Mouse (Mus musculus): ENCODE results near the gene Chid1. TPM values are rescaled to one million over a fixed set of nuclear protein-coding genes. Genes with fewer than 3 reads are reported as not detected.

Gene Chid1
- polyA plus RNA-seq, 1 experiment from 2014 or later: 37.9 TPM

GRCm38 (mm10) chr7:141508160-141508559 lies 31.5 kb downstream of the Chid1 start:
- no peak overlapping the region for H3K4me2 ChIP-seq (ENCODE audit: low read length)
- ATAC-seq (ENCODE audit: low FRiP score, low TSS enrichment) (no peak), DNase-seq (no peak)
- no peak overlapping the region for H3K4me3 ChIP-seq (replicated peaks; ENCODE audit: low read depth, low read length)
- no peaks in the 10 kb centered on the region for H3K27me3 ChIP-seq (ENCODE audit: control insufficient read depth, insufficient read depth, low read length)
- peaks cover 24% of the 10 kb centered on the region; the same call in 1 of the 2 replicates for H3K36me3 ChIP-seq (ENCODE audit: control insufficient read depth, insufficient read depth, low read length)
- no peaks in the 10 kb centered on the region for H3K4me1 ChIP-seq (ENCODE audit: control insufficient read depth, insufficient read depth, low read length)
- H3K27ac ChIP-seq (replicated peaks; ENCODE audit: low read depth, low read length): no peak overlapping the region; the same call in 1 of the 2 replicates
- no peak overlapping the region for H3K9ac ChIP-seq (replicated peaks; ENCODE audit: low read length)
- no peaks in the 10 kb centered on the region for H3K9me3 ChIP-seq (ENCODE audit: control insufficient read depth, low read length)

- WGBS: 74% methylated on average over 2 of the region's 2 CpGs
Observed at GRCm38 (mm10) chr7:141506278-141506677, 33.4 kb downstream of the Chid1 start.

GRCm38 (mm10) chr7:141502556-141502905 lies 37.1 kb downstream of the Chid1 start:
- Histone ChIP-seq H3K27ac (replicated peaks; ENCODE audit: low read depth, low read length) (no peak overlapping the region), H3K4me3 (replicated peaks; ENCODE audit: low read depth, low read length) (no peak overlapping the region), H3K9me3 (ENCODE audit: control insufficient read depth, low read length) (no peaks in the 10 kb centered on the region), H3K36me3 (ENCODE audit: control insufficient read depth, insufficient read depth, low read length) (peaks cover 13% of the 10 kb centered on the region), H3K27me3 (ENCODE audit: control insufficient read depth, insufficient read depth, low read length) (no peaks in the 10 kb centered on the region), H3K9ac (replicated peaks; ENCODE audit: low read length) (no peak overlapping the region), H3K4me1 (ENCODE audit: control insufficient read depth, insufficient read depth, low read length) (no peaks in the 10 kb centered on the region), H3K4me2 (ENCODE audit: low read length) (no peak overlapping the region)
- 94% methylated on average over 5 of the region's 5 CpGs for WGBS
- DNase-seq (no peak), ATAC-seq (ENCODE audit: low FRiP score, low TSS enrichment) (no peak)

More at GRCm38 (mm10) chr7:141506278-141506677, 33.4 kb downstream of the Chid1 start:
- Histone ChIP-seq H3K4me2 (ENCODE audit: low read length) (no peak overlapping the region), H3K27ac (replicated peaks; ENCODE audit: low read depth, low read length) (no peak overlapping the region), H3K9ac (replicated peaks; ENCODE audit: low read length) (no peak overlapping the region), H3K27me3 (ENCODE audit: control insufficient read depth, insufficient read depth, low read length) (no peaks in the 10 kb centered on the region), H3K4me3 (replicated peaks; ENCODE audit: low read depth, low read length) (no peak overlapping the region), H3K4me1 (ENCODE audit: control insufficient read depth, insufficient read depth, low read length) (no peaks in the 10 kb centered on the region), H3K9me3 (ENCODE audit: control insufficient read depth, low read length) (no peaks in the 10 kb centered on the region), H3K36me3 (ENCODE audit: control insufficient read depth, insufficient read depth, low read length) (peaks cover 16% of the 10 kb centered on the region)
- ATAC-seq (ENCODE audit: low FRiP score, low TSS enrichment) (no peak), DNase-seq (no peak)

GRCm38 (mm10) chr7:141501820-141502555 lies 37.7 kb downstream of the Chid1 start:
- ATAC-seq (ENCODE audit: low FRiP score, low TSS enrichment) (no peak), DNase-seq (no peak)
- Histone ChIP-seq H3K27me3 (ENCODE audit: control insufficient read depth, insufficient read depth, low read length) (no peaks in the 10 kb centered on the region), H3K4me3 (replicated peaks; ENCODE audit: low read depth, low read length) (no peak overlapping the region), H3K36me3 (ENCODE audit: control insufficient read depth, insufficient read depth, low read length) (peaks cover 15% of the 10 kb centered on the region), H3K9ac (replicated peaks; ENCODE audit: low read length) (no peak overlapping the region), H3K4me2 (ENCODE audit: low read length) (no peak overlapping the region), H3K9me3 (ENCODE audit: control insufficient read depth, low read length) (no peaks in the 10 kb centered on the region), H3K4me1 (ENCODE audit: control insufficient read depth, insufficient read depth, low read length) (no peaks in the 10 kb centered on the region), H3K27ac (replicated peaks; ENCODE audit: low read depth, low read length) (no peak overlapping the region)
- 90% methylated on average over 7 of the region's 7 CpGs for WGBS

- H3K36me3 ChIP-seq (ENCODE audit: control insufficient read depth, insufficient read depth, low read length): peaks cover 42% of the 10 kb centered on the region
- no peak overlapping the region for H3K4me2 ChIP-seq (ENCODE audit: low read length)
- H3K27me3 ChIP-seq (ENCODE audit: control insufficient read depth, insufficient read depth, low read length): no peaks in the 10 kb centered on the region
- H3K4me3 ChIP-seq (replicated peaks; ENCODE audit: low read depth, low read length): no peak overlapping the region
- no peak overlapping the region for H3K9ac ChIP-seq (replicated peaks; ENCODE audit: low read length)
- 95% methylated on average over 3 of the region's 3 CpGs for WGBS
- H3K9me3 ChIP-seq (ENCODE audit: control insufficient read depth, low read length): no peaks in the 10 kb centered on the region
- H3K27ac ChIP-seq (replicated peaks; ENCODE audit: low read depth, low read length): no peak overlapping the region
- no peaks in the 10 kb centered on the region for H3K4me1 ChIP-seq (ENCODE audit: control insufficient read depth, insufficient read depth, low read length)
- no peak for ATAC-seq (ENCODE audit: low FRiP score, low TSS enrichment)
- no peak for DNase-seq
Observed at GRCm38 (mm10) chr7:141497600-141497999, 42.1 kb downstream of the Chid1 start.

- Histone ChIP-seq H3K4me3 (replicated peaks; ENCODE audit: low read depth, low read length) (no peak overlapping the region), H3K36me3 (ENCODE audit: control insufficient read depth, insufficient read depth, low read length) (peaks cover 45% of the 10 kb centered on the region), H3K9me3 (ENCODE audit: control insufficient read depth, low read length) (no peaks in the 10 kb centered on the region), H3K4me2 (ENCODE audit: low read length) (no peak overlapping the region), H3K27me3 (ENCODE audit: control insufficient read depth, insufficient read depth, low read length) (no peaks in the 10 kb centered on the region), H3K4me1 (ENCODE audit: control insufficient read depth, insufficient read depth, low read length) (no peaks in the 10 kb centered on the region), H3K27ac (replicated peaks; ENCODE audit: low read depth, low read length) (no peak overlapping the region), H3K9ac (replicated peaks; ENCODE audit: low read length) (no peak overlapping the region)
- DNase-seq (no peak), ATAC-seq (ENCODE audit: low FRiP score, low TSS enrichment) (no peak)
- 89% methylated on average over 4 of the region's 4 CpGs for WGBS
Observed at GRCm38 (mm10) chr7:141495940-141496339, 43.7 kb downstream of the Chid1 start.

- DNase-seq (no peak), ATAC-seq (ENCODE audit: low FRiP score, low TSS enrichment) (no peak)
- H3K4me1 ChIP-seq (ENCODE audit: control insufficient read depth, insufficient read depth, low read length): no peaks in the 10 kb centered on the region
- no peaks in the 10 kb centered on the region for H3K27me3 ChIP-seq (ENCODE audit: control insufficient read depth, insufficient read depth, low read length)
- H3K36me3 ChIP-seq (ENCODE audit: control insufficient read depth, insufficient read depth, low read length): peaks cover 49% of the 10 kb centered on the region
- no peak overlapping the region for H3K9ac ChIP-seq (replicated peaks; ENCODE audit: low read length)
- 80% methylated on average over 2 of the region's 2 CpGs for WGBS
- H3K27ac ChIP-seq (replicated peaks; ENCODE audit: low read depth, low read length): no peak overlapping the region
- no peak overlapping the region for H3K4me3 ChIP-seq (replicated peaks; ENCODE audit: low read depth, low read length)
- no peak overlapping the region for H3K4me2 ChIP-seq (ENCODE audit: low read length)
- H3K9me3 ChIP-seq (ENCODE audit: control insufficient read depth, low read length): no peaks in the 10 kb centered on the region
Observed at GRCm38 (mm10) chr7:141495379-141495778, 44.3 kb downstream of the Chid1 start.

GRCm38 (mm10) chr7:141493729-141494128 lies 45.9 kb downstream of the Chid1 start:
- Histone ChIP-seq H3K36me3 (ENCODE audit: control insufficient read depth, insufficient read depth, low read length) (peaks cover 39% of the 10 kb centered on the region; the same call in 1 of the 2 replicates), H3K4me1 (ENCODE audit: control insufficient read depth, insufficient read depth, low read length) (no peaks in the 10 kb centered on the region), H3K27ac (replicated peaks; ENCODE audit: low read depth, low read length) (no peak overlapping the region), H3K27me3 (ENCODE audit: control insufficient read depth, insufficient read depth, low read length) (no peaks in the 10 kb centered on the region), H3K4me2 (ENCODE audit: low read length) (no peak overlapping the region), H3K9me3 (ENCODE audit: control insufficient read depth, low read length) (no peaks in the 10 kb centered on the region), H3K4me3 (replicated peaks; ENCODE audit: low read depth, low read length) (no peak overlapping the region), H3K9ac (replicated peaks; ENCODE audit: low read length) (no peak overlapping the region)
- WGBS: 92% methylated on average over 1 of the region's 1 CpGs
- ATAC-seq (ENCODE audit: low FRiP score, low TSS enrichment) (no peak), DNase-seq (no peak)

GRCm38 (mm10) chr7:141492738-141493137 lies 46.9 kb downstream of the Chid1 start:
- no peak overlapping the region for H3K9ac ChIP-seq (replicated peaks; ENCODE audit: low read length)
- no peaks in the 10 kb centered on the region for H3K4me1 ChIP-seq (ENCODE audit: control insufficient read depth, insufficient read depth, low read length)
- no peak overlapping the region for H3K4me3 ChIP-seq (replicated peaks; ENCODE audit: low read depth, low read length)
- DNase-seq (no peak), ATAC-seq (ENCODE audit: low FRiP score, low TSS enrichment) (no peak)
- 91% methylated on average over 5 of the region's 5 CpGs for WGBS
- no peak overlapping the region for H3K4me2 ChIP-seq (ENCODE audit: low read length)
- no peaks in the 10 kb centered on the region for H3K27me3 ChIP-seq (ENCODE audit: control insufficient read depth, insufficient read depth, low read length)
- H3K9me3 ChIP-seq (ENCODE audit: control insufficient read depth, low read length): no peaks in the 10 kb centered on the region
- H3K36me3 ChIP-seq (ENCODE audit: control insufficient read depth, insufficient read depth, low read length): peaks cover 39% of the 10 kb centered on the region; the same call in 1 of the 2 replicates
- H3K27ac ChIP-seq (replicated peaks; ENCODE audit: low read depth, low read length): no peak overlapping the region

Data from midbrain, embryonic 14.5 days (tissue).